Mouse (Mus musculus) forebrain, embryonic 14.5 days (tissue): ENCODE measurements at regions not wholly inside any gene's neighbourhood (a gene's known extent, or its start where the extent isn't known, plus 50 kb on each side); places are given as distances from the start of the nearest gene placed in this dataset.

Experiments used
- ATAC-seq: fragments of 200-750 bp; cut with Nextera tagmentation; 2 replicates; pipeline ENCODE4 v1.8.0; 2017; ENCODE audit warnings: mild to moderate bottlenecking, moderate library complexity
- DNase-seq: peaks from one replicate; pipeline ENCODE4 v3.0.0-alpha.2; 2015; ENCODE audit warnings: low spot score
- H3K27ac ChIP-seq: fragments of 300-500 bp; sonication (generic); 2 replicates; pipeline ENCODE4 v1.5.1; 2014; ENCODE audit warnings: low read depth, mild to moderate bottlenecking, control low read depth, low read length, moderate library complexity
- H3K27me3 ChIP-seq: fragments of 300-500 bp; sonication (generic); replicated peaks from 2 replicates; pipeline ENCODE4 v1.6.1; 2014; ENCODE audit warnings: low read length, control low read depth, mixed read lengths; ENCODE audit not compliant: control insufficient read depth, insufficient read depth
- H3K36me3 ChIP-seq: fragments of 300-500 bp; sonication (generic); 2 replicates; pipeline ENCODE4 v1.6.1; 2014; ENCODE audit warnings: low read length, control low read depth; ENCODE audit not compliant: control insufficient read depth, insufficient read depth
- H3K4me1 ChIP-seq: fragments of 300-500 bp; sonication (generic); 2 replicates; pipeline ENCODE4 v1.6.1; 2014; ENCODE audit warnings: antibody characterized with exemption, low read length, control low read depth; ENCODE audit not compliant: control insufficient read depth, insufficient read depth
- H3K4me2 ChIP-seq: fragments of 300-500 bp; sonication (generic); 2 replicates; pipeline ENCODE4 v1.6.1; 2014; ENCODE audit warnings: mild to moderate bottlenecking, control low read depth, low read length
- H3K4me3 ChIP-seq: fragments of 300-500 bp; sonication (generic); 2 replicates; pipeline ENCODE4 v1.5.1; 2014; ENCODE audit warnings: low read depth, low read length, control low read depth
- H3K9ac ChIP-seq: fragments of 300-500 bp; sonication (generic); 2 replicates; pipeline ENCODE4 v1.6.1; 2014; ENCODE audit warnings: mild to moderate bottlenecking, low read length, control low read depth, moderate library complexity
- H3K9me3 ChIP-seq: fragments of 300-500 bp; sonication (generic); replicated peaks from 2 replicates; pipeline ENCODE4 v1.6.1; 2016; ENCODE audit warnings: low read length, control low read depth, mixed read lengths; ENCODE audit not compliant: control insufficient read depth
- WGBS: fragments of 180-500 bp; shearing (Covaris S2); extraction: QIAGEN DNeasy Blood & Tissue Kit; methylation state at CpG from one replicate; pipeline ENCODE4 v1.1.7; 2014; 5-methylcytosine and 5-hydroxymethylcytosine counted together

GRCm38 (mm10) chr11:20958233-20958632, 127.4 kb upstream of the Lgalsl start:
- no peak for ATAC-seq
- no peaks in the 10 kb centered on the region for H3K4me1 ChIP-seq
- H3K9ac ChIP-seq = no peak overlapping the region
- no peak for DNase-seq
- WGBS = 18% methylated on average over 5 of the region's 5 CpGs
- no peak overlapping the region for H3K4me2 ChIP-seq
- no peaks in the 10 kb centered on the region for H3K9me3 ChIP-seq
- no peak overlapping the region for H3K27ac ChIP-seq
- no peaks in the 10 kb centered on the region for H3K36me3 ChIP-seq
- no peaks in the 10 kb centered on the region for H3K27me3 ChIP-seq
- no peak overlapping the region for H3K4me3 ChIP-seq

GRCm38 (mm10) chr11:20960066-20960465, 129.2 kb upstream of the Lgalsl start:
- H3K9ac ChIP-seq = no peak overlapping the region
- H3K27ac ChIP-seq = no peak overlapping the region
- H3K36me3 ChIP-seq = no peaks in the 10 kb centered on the region
- no peak overlapping the region for H3K4me2 ChIP-seq
- H3K27me3 ChIP-seq = no peaks in the 10 kb centered on the region
- DNase-seq (no peak), ATAC-seq (no peak)
- 50% methylated on average over 2 of the region's 2 CpGs for WGBS
- H3K9me3 ChIP-seq = no peaks in the 10 kb centered on the region
- H3K4me1 ChIP-seq = no peaks in the 10 kb centered on the region
- no peak overlapping the region for H3K4me3 ChIP-seq

DNA sequence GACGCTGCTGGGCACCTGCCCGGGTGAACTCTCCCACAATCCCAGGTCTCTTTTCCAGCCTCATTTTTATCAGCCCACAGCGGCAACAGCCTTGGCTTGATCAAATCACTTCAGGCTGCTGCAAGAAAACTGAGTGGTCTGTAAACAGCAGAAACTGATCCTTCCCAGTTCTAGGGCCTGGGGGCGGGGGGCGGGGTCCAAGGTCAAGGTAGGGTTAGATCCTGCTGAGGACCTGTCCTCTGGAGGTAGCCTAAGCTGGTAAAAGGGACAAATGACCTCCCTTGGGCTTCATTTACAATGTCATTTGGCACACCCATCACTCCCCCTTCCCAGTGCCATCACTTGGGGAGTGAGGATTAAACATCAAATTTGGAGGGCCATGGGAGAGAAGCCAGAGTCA, 129.9 kb upstream of the Lgalsl start:
- Histone ChIP-seq H3K27ac (no peak overlapping the region), H3K9me3 (no peaks in the 10 kb centered on the region), H3K4me3 (no peak overlapping the region), H3K4me1 (no peaks in the 10 kb centered on the region), H3K9ac (no peak overlapping the region), H3K27me3 (no peaks in the 10 kb centered on the region), H3K4me2 (no peak overlapping the region), H3K36me3 (no peaks in the 10 kb centered on the region)
- no peak for ATAC-seq
- 70% methylated on average over 5 of the region's 5 CpGs for WGBS
- DNase-seq = no peak

GRCm38 (mm10) chr11:20961626-20962025, 129.5 kb upstream of the Peli1 start:
- no peak overlapping the region for H3K27ac ChIP-seq
- WGBS = 82% methylated on average over 2 of the region's 2 CpGs
- no peak overlapping the region for H3K4me3 ChIP-seq
- DNase-seq = no peak
- H3K36me3 ChIP-seq = no peaks in the 10 kb centered on the region
- no peak for ATAC-seq
- H3K9me3 ChIP-seq = no peaks in the 10 kb centered on the region
- no peak overlapping the region for H3K9ac ChIP-seq
- no peak overlapping the region for H3K4me2 ChIP-seq
- no peaks in the 10 kb centered on the region for H3K27me3 ChIP-seq
- no peaks in the 10 kb centered on the region for H3K4me1 ChIP-seq

DNA sequence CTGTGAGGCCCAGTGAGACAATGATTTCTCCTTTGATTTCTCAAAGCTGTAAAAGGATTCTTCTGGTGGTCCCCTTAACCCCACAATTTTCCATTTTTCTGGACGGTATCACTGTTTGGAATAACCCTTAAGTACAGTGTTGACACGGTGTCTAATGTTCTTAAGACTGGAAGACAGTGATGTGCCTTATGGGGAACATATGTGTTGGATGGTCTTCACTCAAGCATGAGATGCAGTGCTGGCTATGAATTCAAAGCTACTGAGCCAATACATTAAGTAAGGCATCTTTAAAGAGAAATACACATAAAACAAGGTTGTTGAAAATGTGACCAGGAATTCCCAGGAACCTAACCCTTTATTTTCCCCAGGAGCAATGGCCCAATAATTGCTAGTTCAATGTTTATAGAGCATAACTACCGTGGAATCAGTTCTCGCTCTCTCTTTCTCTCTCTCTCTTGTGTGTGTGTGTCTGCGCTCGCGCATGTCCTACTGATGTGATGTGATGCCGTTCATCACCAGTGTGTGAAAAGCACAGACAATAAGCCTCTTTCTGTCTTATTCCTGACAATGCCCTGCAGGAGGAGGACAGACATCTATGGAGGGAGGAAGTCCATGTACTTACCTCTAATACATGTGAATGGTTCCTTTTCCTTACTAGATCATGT, 125.4 kb upstream of the Peli1 start:
- DNase-seq (no peak), ATAC-seq (no peak)
- Histone ChIP-seq H3K36me3 (no peaks in the 10 kb centered on the region), H3K4me3 (no peak overlapping the region), H3K4me1 (peaks cover 2% of the 10 kb centered on the region; the same call in 1 of the 2 replicates), H3K4me2 (no peak overlapping the region), H3K27ac (no peak overlapping the region), H3K9ac (no peak overlapping the region), H3K27me3 (no peaks in the 10 kb centered on the region), H3K9me3 (no peaks in the 10 kb centered on the region)
- 85% methylated on average over 8 of the region's 8 CpGs for WGBS

DNA sequence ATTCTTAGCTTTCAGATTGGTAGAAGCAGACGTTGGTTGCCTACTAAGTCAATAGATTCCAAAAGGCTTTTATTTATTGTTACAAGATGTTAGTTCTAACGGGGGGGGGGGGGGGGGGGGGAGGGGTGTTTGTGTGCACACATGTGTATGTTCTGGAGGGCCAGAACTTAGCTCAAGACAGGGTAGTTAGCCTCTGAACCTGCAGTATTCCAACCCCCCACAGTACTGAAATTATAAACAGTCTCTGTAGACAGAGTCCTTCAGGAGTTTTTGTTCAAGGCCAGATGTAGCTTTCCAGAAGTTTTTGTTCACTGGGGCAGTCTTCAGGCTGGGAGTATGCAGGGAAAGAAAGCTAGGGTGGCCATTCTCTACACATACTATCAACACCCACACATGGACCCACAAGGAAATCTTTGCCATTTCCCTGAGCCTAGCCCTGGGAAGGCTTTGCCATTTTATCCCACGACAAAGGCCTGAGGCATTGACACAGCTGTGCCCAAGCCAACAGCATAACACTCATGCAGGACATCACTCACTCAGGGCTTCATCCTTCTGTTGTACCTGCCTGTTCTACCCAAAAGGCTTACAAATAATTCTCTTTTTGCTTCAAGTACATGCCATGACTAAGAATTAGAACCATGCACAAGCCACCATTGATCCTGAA, 123.6 kb upstream of the Peli1 start:
- Histone ChIP-seq H3K4me2 (no peak overlapping the region), H3K27ac (no peak overlapping the region), H3K9ac (no peak overlapping the region), H3K4me1 (peaks cover 2% of the 10 kb centered on the region; the same call in 1 of the 2 replicates), H3K4me3 (no peak overlapping the region), H3K9me3 (no peaks in the 10 kb centered on the region), H3K36me3 (no peaks in the 10 kb centered on the region), H3K27me3 (no peaks in the 10 kb centered on the region)
- peak; percentile 58 for ATAC-seq
- no peak for DNase-seq
- WGBS = 48% methylated on average over 2 of the region's 3 CpGs

DNA sequence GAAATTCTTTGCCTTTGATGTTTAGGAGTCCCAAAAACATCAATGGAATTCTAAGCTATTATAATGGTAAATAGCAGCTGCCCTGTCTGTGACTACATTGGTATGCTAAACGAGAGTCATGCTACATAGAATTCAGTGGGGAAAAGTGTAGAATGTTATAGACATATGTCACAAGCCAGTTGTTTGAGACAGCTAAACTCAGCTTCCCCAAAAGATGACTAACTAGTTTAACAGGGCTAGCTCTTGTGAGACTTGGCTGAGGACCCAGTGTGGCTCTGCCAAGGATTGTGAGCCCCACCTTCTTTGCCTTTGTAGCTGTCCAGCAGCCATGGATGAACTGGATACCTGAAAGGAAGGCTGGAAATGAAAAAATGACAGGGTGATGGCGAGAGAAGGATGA, 122.8 kb upstream of the Peli1 start:
- Histone ChIP-seq H3K27me3 (no peaks in the 10 kb centered on the region), H3K36me3 (no peaks in the 10 kb centered on the region), H3K4me1 (peaks cover 2% of the 10 kb centered on the region; the same call in 1 of the 2 replicates), H3K4me3 (no peak overlapping the region), H3K4me2 (no peak overlapping the region), H3K9ac (no peak overlapping the region), H3K9me3 (no peaks in the 10 kb centered on the region), H3K27ac (no peak overlapping the region)
- peak; percentile 47 for DNase-seq
- peak; percentile 57 for ATAC-seq
- WGBS = 16% methylated on average over 2 of the region's 2 CpGs

DNA sequence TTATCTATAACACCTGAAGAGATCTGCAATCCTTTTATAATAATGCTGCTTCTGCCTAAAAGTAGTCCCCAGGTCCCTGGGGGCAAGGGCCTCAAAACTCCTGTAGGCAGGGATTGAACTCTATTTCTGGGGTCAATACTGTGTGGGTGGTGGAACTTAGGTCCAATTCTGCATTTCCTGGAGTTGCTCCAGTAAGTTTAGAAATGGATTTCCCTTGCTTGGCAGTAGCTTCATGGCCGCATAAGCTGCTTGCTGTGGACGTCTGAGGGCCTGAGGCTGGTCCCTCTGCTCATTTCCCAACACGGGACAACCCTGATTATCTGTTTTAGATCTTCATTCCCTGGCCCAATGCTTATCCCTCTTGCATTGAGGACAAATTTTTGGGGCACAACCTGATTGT, 118.0 kb upstream of the Peli1 start:
- H3K27me3 ChIP-seq = no peaks in the 10 kb centered on the region
- H3K4me3 ChIP-seq = no peak overlapping the region
- H3K36me3 ChIP-seq = no peaks in the 10 kb centered on the region
- H3K4me1 ChIP-seq = no peaks in the 10 kb centered on the region; the same call in 1 of the 2 replicates
- 64% methylated on average over 3 of the region's 3 CpGs for WGBS
- no peak overlapping the region for H3K27ac ChIP-seq
- DNase-seq (no peak), ATAC-seq (no peak)
- no peaks in the 10 kb centered on the region for H3K9me3 ChIP-seq
- H3K9ac ChIP-seq = no peak overlapping the region
- no peak overlapping the region for H3K4me2 ChIP-seq

- DNase-seq (no peak), ATAC-seq (no peak)
- no peak overlapping the region for H3K4me3 ChIP-seq
- no peak overlapping the region for H3K27ac ChIP-seq
- H3K9ac ChIP-seq = no peak overlapping the region
- H3K9me3 ChIP-seq = no peaks in the 10 kb centered on the region
- WGBS = 92% methylated on average over 2 of the region's 2 CpGs
- H3K27me3 ChIP-seq = no peaks in the 10 kb centered on the region
- H3K36me3 ChIP-seq = no peaks in the 10 kb centered on the region
- H3K4me2 ChIP-seq = no peak overlapping the region
- H3K4me1 ChIP-seq = no peaks in the 10 kb centered on the region
These were observed 109.5 kb upstream of the Peli1 start for GRCm38 (mm10) chr11:20981588-20981987.
